Mouse (Mus musculus): ENCODE results near the gene Pcx. TPM values are rescaled to one million over a fixed set of nuclear protein-coding genes. Genes with fewer than 3 reads are reported as not detected.
"Not testable (repeated sequence)": the region's sequence is repeated elsewhere in the genome, so short reads cannot be mapped to it uniquely, and the experiment has no call there.

Pcx gene
- polyA plus RNA-seq, 2 experiments = 16.4 to 25.6 TPM

- WGBS (ENCODE audit: insufficient replicate concordance) = 56% methylated on average over 2 of the region's 2 CpGs
- Histone ChIP-seq H3K27ac (no peak overlapping the region), H3K9ac (replicated peaks) (no peak overlapping the region), H3K4me1 (replicated peaks; ENCODE audit: control insufficient read depth in 2 of 2, insufficient read depth in 2 of 2, low read length in 1 of 2) (peaks cover 6 to 7% of the 10 kb centered on the region in 2 experiments), H3K36me3 (replicated peaks; ENCODE audit: control insufficient read depth, insufficient read depth, low read depth) (no peaks in the 10 kb centered on the region), H3K27me3 (ENCODE audit: control insufficient read depth, insufficient read depth, low read length) (no peaks in the 10 kb centered on the region; the same call in 1 of the 2 replicates), H3K4me3 (ENCODE audit: insufficient read depth in 1 of 2, low read depth in 2 of 2, low read length in 2 of 2) (no peak overlapping the region), H3K9me3 (ENCODE audit: control insufficient read depth, low read length) (no peaks in the 10 kb centered on the region), H3K4me2 (ENCODE audit: low read depth) (no peak overlapping the region)
- TF ChIP-seq CTCF (IDR thresholded peaks at IDR 0.05; ENCODE audit: low read depth) (no peak), EP300 (IDR thresholded peaks at IDR 0.05; ENCODE audit: low read depth) (no peak)
- DNase-seq (ENCODE audit: low read depth in 3 of 3, low spot score in 3 of 3) (no peak), ATAC-seq (ENCODE audit: insufficient read depth) (no peak)
Observed at GRCm38 (mm10) chr19:4578799-4579198, 68.5 kb downstream of the Pcx start.

- TF ChIP-seq CTCF (IDR thresholded peaks at IDR 0.05; ENCODE audit: low read depth) (no peak), EP300 (IDR thresholded peaks at IDR 0.05; ENCODE audit: low read depth) (no peak)
- DNase-seq (ENCODE audit: low read depth in 3 of 3, low spot score in 3 of 3) = no peak
- Histone ChIP-seq H3K4me2 (ENCODE audit: low read depth) (no peak overlapping the region), H3K36me3 (replicated peaks; ENCODE audit: control insufficient read depth, insufficient read depth, low read depth) (no peaks in the 10 kb centered on the region), H3K9ac (replicated peaks) (no peak overlapping the region), H3K27ac (no peak overlapping the region), H3K9me3 (ENCODE audit: control insufficient read depth, low read length) (no peaks in the 10 kb centered on the region), H3K27me3 (ENCODE audit: control insufficient read depth, insufficient read depth, low read length) (no peaks in the 10 kb centered on the region; the same call in 1 of the 2 replicates), H3K4me1 (replicated peaks; ENCODE audit: control insufficient read depth in 2 of 2, insufficient read depth in 2 of 2, low read length in 1 of 2) (peaks cover 6 to 7% of the 10 kb centered on the region in 2 experiments), H3K4me3 (ENCODE audit: insufficient read depth in 1 of 2, low read depth in 2 of 2, low read length in 2 of 2) (no peak overlapping the region)
- ATAC-seq (ENCODE audit: insufficient read depth) = no peak
- 63% methylated on average over 5 of the region's 5 CpGs for WGBS (ENCODE audit: insufficient replicate concordance)
Observed at GRCm38 (mm10) chr19:4579296-4579695, 69.0 kb downstream of the Pcx start.

- ATAC-seq (ENCODE audit: insufficient read depth) = no peak
- Histone ChIP-seq H3K4me1 (replicated peaks; ENCODE audit: control insufficient read depth in 2 of 2, insufficient read depth in 2 of 2, low read length in 1 of 2) (no peaks in the 10 kb centered on the region), H3K9ac (replicated peaks) (no peak overlapping the region), H3K4me2 (ENCODE audit: low read depth) (no peak overlapping the region), H3K9me3 (ENCODE audit: control insufficient read depth, low read length) (no peaks in the 10 kb centered on the region), H3K27me3 (ENCODE audit: control insufficient read depth, insufficient read depth, low read length) (no peaks in the 10 kb centered on the region; the same call in 1 of the 2 replicates), H3K36me3 (replicated peaks; ENCODE audit: control insufficient read depth, insufficient read depth, low read depth) (no peaks in the 10 kb centered on the region), H3K4me3 (ENCODE audit: insufficient read depth in 1 of 2, low read depth in 2 of 2, low read length in 2 of 2) (no peak overlapping the region), H3K27ac (no peak overlapping the region)
- WGBS (ENCODE audit: insufficient replicate concordance) = 62% methylated on average over 2 of the region's 2 CpGs
- DNase-seq (ENCODE audit: low read depth in 3 of 3, low spot score in 3 of 3) = no peak
- TF ChIP-seq EP300 (IDR thresholded peaks at IDR 0.05; ENCODE audit: low read depth) = no peak
- no peak for TF ChIP-seq CTCF (IDR thresholded peaks at IDR 0.05; ENCODE audit: low read depth)
Observed at GRCm38 (mm10) chr19:4583856-4584255, 73.6 kb downstream of the Pcx start.

- not testable (repeated sequence) for H3K27me3 ChIP-seq (ENCODE audit: control insufficient read depth, insufficient read depth, low read length); H3K4me2 ChIP-seq (ENCODE audit: low read depth); H3K27ac ChIP-seq; H3K9ac ChIP-seq (replicated peaks); H3K4me3 ChIP-seq (ENCODE audit: insufficient read depth in 1 of 2, low read depth in 2 of 2, low read length in 2 of 2); H3K36me3 ChIP-seq (replicated peaks; ENCODE audit: control insufficient read depth, insufficient read depth, low read depth); DNase-seq (ENCODE audit: low read depth in 3 of 3, low spot score in 3 of 3); H3K9me3 ChIP-seq (ENCODE audit: control insufficient read depth, low read length); H3K4me1 ChIP-seq (replicated peaks; ENCODE audit: control insufficient read depth in 2 of 2, insufficient read depth in 2 of 2, low read length in 1 of 2); ATAC-seq (ENCODE audit: insufficient read depth)
Observed at GRCm38 (mm10) chr19:4586783-4587182, 76.5 kb downstream of the Pcx start.

GRCm38 (mm10) chr19:4587426-4587825 lies 77.2 kb downstream of the Pcx start:
- ATAC-seq (ENCODE audit: insufficient read depth) (no peak), DNase-seq (ENCODE audit: low read depth in 3 of 3, low spot score in 3 of 3) (no peak)
- Histone ChIP-seq H3K9me3 (ENCODE audit: control insufficient read depth, low read length) (no peaks in the 10 kb centered on the region), H3K27me3 (ENCODE audit: control insufficient read depth, insufficient read depth, low read length) (no peaks in the 10 kb centered on the region; the same call in 1 of the 2 replicates), H3K27ac (no peak overlapping the region), H3K36me3 (replicated peaks; ENCODE audit: control insufficient read depth, insufficient read depth, low read depth) (no peaks in the 10 kb centered on the region), H3K9ac (replicated peaks) (no peak overlapping the region), H3K4me2 (ENCODE audit: low read depth) (no peak overlapping the region), H3K4me1 (replicated peaks; ENCODE audit: control insufficient read depth in 2 of 2, insufficient read depth in 2 of 2, low read length in 1 of 2) (no peaks in the 10 kb centered on the region), H3K4me3 (ENCODE audit: insufficient read depth in 1 of 2, low read depth in 2 of 2, low read length in 2 of 2) (no peak overlapping the region)
- TF ChIP-seq CTCF (IDR thresholded peaks at IDR 0.05; ENCODE audit: low read depth) (no peak), EP300 (IDR thresholded peaks at IDR 0.05; ENCODE audit: low read depth) (no peak)
- WGBS (ENCODE audit: insufficient replicate concordance) = 45% methylated on average over 2 of the region's 2 CpGs

All from liver, embryonic 14.5 days (tissue).